Mouse (Mus musculus) gastrocnemius, adult 18-20 months (tissue): ENCODE results near the gene Ccdc62. TPM values are rescaled to one million over a fixed set of nuclear protein-coding genes. Genes with fewer than 3 reads are reported as not detected.

ENCODE experiments used
- DNase-seq: peaks from one replicate; pipeline ENCODE4 v3.0.0; 2021; ENCODE audit warnings: low spot score
- total RNA-seq, 2 experiments: library from RNA; stranded (reverse); gene quantifications; 2 replicates each; pipeline ENCODE4 v1.2.3; 2021

Gene Ccdc62
- total RNA-seq, 2 experiments from 2014 or later, result 1.4 to 1.6 TPM

GRCm38 (mm10) chr5:123979221-123979979 is 48.9 kb downstream of the Ccdc62 start:
- peak; percentile 81 for DNase-seq

GRCm38 (mm10) chr5:123979980-123980369 is 49.5 kb downstream of the Ccdc62 start:
- DNase-seq, result no peak

- DNase-seq, result no peak
Observed at GRCm38 (mm10) chr5:123980521-123981249, 50.2 kb downstream of the Ccdc62 start.

- DNase-seq, result no peak
Observed at GRCm38 (mm10) chr5:123981250-123981554, 50.7 kb downstream of the Ccdc62 start.

GRCm38 (mm10) chr5:123982838-123983237 is 52.4 kb downstream of the Ccdc62 start:
- no peak for DNase-seq

GRCm38 (mm10) chr5:123985434-123985833 is 55.0 kb downstream of the Ccdc62 start:
- DNase-seq, result no peak

- DNase-seq, result no peak
Observed at GRCm38 (mm10) chr5:123986925-123987324, 56.4 kb downstream of the Ccdc62 start.

- no peak for DNase-seq
Observed at GRCm38 (mm10) chr5:123987511-123987910, 57.0 kb downstream of the Ccdc62 start.

GRCm38 (mm10) chr5:123989941-123990885 is 59.7 kb downstream of the Ccdc62 start:
- DNase-seq, result no peak

- DNase-seq, result no peak
Observed at GRCm38 (mm10) chr5:123991321-123991720, 60.8 kb downstream of the Ccdc62 start.

- DNase-seq, result peak; percentile 70
Observed at GRCm38 (mm10) chr5:123992193-123992637, 61.7 kb downstream of the Ccdc62 start.

- DNase-seq, result peak; percentile 91
Observed at GRCm38 (mm10) chr5:123992794-123993193, 62.3 kb downstream of the Ccdc62 start.

- DNase-seq, result no peak
Observed at GRCm38 (mm10) chr5:123993263-123994036, 63.0 kb downstream of the Ccdc62 start.

GRCm38 (mm10) chr5:123994468-123994867 is 64.0 kb downstream of the Ccdc62 start:
- DNase-seq, result no peak

GRCm38 (mm10) chr5:123995388-123995787 is 64.9 kb downstream of the Ccdc62 start:
- no peak for DNase-seq

GRCm38 (mm10) chr5:123996194-123996593 is 65.7 kb downstream of the Ccdc62 start:
- no peak for DNase-seq

GRCm38 (mm10) chr5:123996695-123997094 is 66.2 kb downstream of the Ccdc62 start:
- DNase-seq, result no peak

GRCm38 (mm10) chr5:123997211-123997751 is 66.8 kb downstream of the Ccdc62 start:
- DNase-seq, result no peak

GRCm38 (mm10) chr5:123997811-123998210 is 67.3 kb downstream of the Ccdc62 start:
- DNase-seq, result no peak

GRCm38 (mm10) chr5:123998370-123998769 is 67.9 kb downstream of the Ccdc62 start:
- DNase-seq, result no peak

GRCm38 (mm10) chr5:124000824-124001223 is 70.3 kb downstream of the Ccdc62 start:
- peak; percentile 91 for DNase-seq
